Mouse (Mus musculus) ES-E14 (cell line): ENCODE results near the gene Mast1. TPM values are rescaled to one million over a fixed set of nuclear protein-coding genes. Genes with fewer than 3 reads are reported as not detected.

Experiments used
- DNase-seq: peaks from one replicate; pipeline ENCODE4 v3.0.0-alpha.2; 2013; ENCODE audit warnings: low read depth, low spot score
- H3K27ac ChIP-seq: 2 replicates; pipeline ENCODE4 v1.5.1; 2012; ENCODE audit warnings: low read depth, mild to moderate bottlenecking, low read length, moderate library complexity, mixed read lengths; ENCODE audit not compliant: poor library complexity, insufficient read depth, severe bottlenecking
- H3K36me3 ChIP-seq: 2 replicates; pipeline ENCODE4 v1.6.1; 2012; ENCODE audit warnings: mild to moderate bottlenecking, low read length, moderate library complexity, mixed read lengths; ENCODE audit not compliant: control insufficient read depth, poor library complexity, insufficient read depth, severe bottlenecking
- H3K4me1 ChIP-seq, 2 experiments: fragments of 150-350 bp in 1 of 2; sonication (generic) in 1 of 2; 2 replicates each; pipeline ENCODE4 v1.6.1; 2012; ENCODE audit warnings: low read length in 2 of 2, mild to moderate bottlenecking in 1 of 2, mixed read lengths in 1 of 2; ENCODE audit not compliant: control insufficient read depth in 2 of 2, insufficient read depth in 2 of 2, poor library complexity in 1 of 2
- H3K4me3 ChIP-seq, 2 experiments: fragments of 150-350 bp in 1 of 2; sonication (generic) in 1 of 2; 2 replicates each; pipeline ENCODE4 v1.5.1; 2012; ENCODE audit warnings: low read length in 2 of 2, low read depth in 1 of 2, mild to moderate bottlenecking in 1 of 2, mixed read lengths in 1 of 2; ENCODE audit not compliant: insufficient read depth in 1 of 2, poor library complexity in 1 of 2, severe bottlenecking in 1 of 2
- H3K9ac ChIP-seq: 2 replicates; pipeline ENCODE4 v1.6.1; 2012; ENCODE audit warnings: low read depth, mild to moderate bottlenecking, low read length, mixed read lengths; ENCODE audit not compliant: poor library complexity, insufficient read depth, severe bottlenecking
- H3K9me3 ChIP-seq: fragments of 150-350 bp; sonication (generic); 2 replicates; pipeline ENCODE4 v1.6.1; 2012; ENCODE audit warnings: low read depth, mild to moderate bottlenecking, low read length; ENCODE audit not compliant: control insufficient read depth, insufficient read depth
- CHD2 ChIP-seq: IDR thresholded peaks from 2 replicates; pipeline ENCODE4 v1.6.1; 2014; ENCODE audit warnings: mild to moderate bottlenecking, low read depth, low read length, inconsistent platforms
- HCFC1 ChIP-seq: IDR thresholded peaks from 2 replicates; pipeline ENCODE4 v1.6.1; 2012; ENCODE audit warnings: low read length, inconsistent platforms, borderline replicate concordance; ENCODE audit not compliant: insufficient read depth
- MAFK ChIP-seq: IDR thresholded peaks from 2 replicates; pipeline ENCODE4 v1.6.1; 2014; ENCODE audit warnings: mild to moderate bottlenecking, low read depth, low read length, inconsistent platforms; ENCODE audit not compliant: insufficient read depth
- ZC3H11A ChIP-seq: IDR thresholded peaks from 2 replicates; pipeline ENCODE4 v1.6.1; 2012; ENCODE audit warnings: low read depth, mild to moderate bottlenecking, inconsistent platforms, low read length, borderline replicate concordance
- ZNF384 ChIP-seq: IDR thresholded peaks from 2 replicates; pipeline ENCODE4 v1.6.1; 2012; ENCODE audit warnings: low read depth, low read length, inconsistent platforms
- in situ Hi-C, 2 experiments: fragments of 600-800 bp; cut with MboI; formaldehyde crosslinking; loops; one replicate each; pipeline ENCODE4 v1.15.1; 2025; ENCODE audit warnings: low sequenced_read_pairs in 2 of 2, inconsistent platforms in 1 of 2; ENCODE audit not compliant: unreplicated experiment in 2 of 2
- total RNA-seq: library from RNA; depleted of rRNA; stranded (reverse); fragments of 300-350 nt; gene quantifications from 2 replicates; pipeline ENCODE4 v1.2.3, GENCODE M21; 2012; rRNA removed

Mast1 gene
- total RNA-seq, 1 experiment = 1.4 TPM

- Histone ChIP-seq H3K9ac (peak overlapping the region; percentile 67), H3K27ac (no peak overlapping the region), H3K4me1 (0 out of 4 replicates have a peak, but pooled peaks cover 0 to 2% of the 10 kb centered on the region in 2 experiments), H3K4me3 (peak overlapping the region; percentile 64 to 68), H3K9me3 (no peaks in the 10 kb centered on the region), H3K36me3 (peaks cover 26% of the 10 kb centered on the region)
- TF ChIP-seq CHD2 (no peak), HCFC1 (no peak), ZNF384 (no peak), MAFK (no peak), ZC3H11A (no peak)
- in situ Hi-C loops = no loop called here
- peak; percentile 25 for DNase-seq
Measured at GRCm38 (mm10) chr8:84872309-84872965, 64.7 kb downstream of the Mast1 start.

- peaks cover 30% of the 10 kb centered on the region for H3K36me3 ChIP-seq
- peak; percentile 62 for DNase-seq
- in situ Hi-C loops = no loop called here
- no peak for TF ChIP-seq ZNF384
- peak within 1 kb of the TSS; percentile 67 for H3K9ac ChIP-seq
- peak within 1 kb of the TSS; percentile 64 to 68 for H3K4me3 ChIP-seq
- H3K4me1 ChIP-seq = 0 out of 4 replicates have a peak, but pooled peaks cover 0 to 2% of the 10 kb centered on the region in 2 experiments
- no peaks in the 10 kb centered on the region for H3K9me3 ChIP-seq
- 0 out of 2 replicates have a peak within 1 kb of the TSS, but pooled peaks have one; percentile 33 for H3K27ac ChIP-seq
Measured at GRCm38 (mm10) chr8:84871376-84872308, 65.5 kb downstream of the Mast1 start, which contains the start of gene Syce2. Gene Syce2 (plus strand): TSS chr8:84872111.

Other genes with a start within 250 kb of the Mast1 start
- 75.4 and 85.5 TPM in 2 replicates for gene Nacc1, start 249.5 kb downstream of the Mast1 start, total RNA-seq
- 0.49 and 0.74 TPM in 2 replicates for gene Lyl1, start 235.9 kb downstream of the Mast1 start, total RNA-seq
- 1.5 and 2.1 TPM in 2 replicates for gene G430095P16Rik, start 214.4 kb downstream of the Mast1 start, total RNA-seq
- 0.58 and 0.89 TPM in 2 replicates for gene Nfix, start 137.0 kb downstream of the Mast1 start, total RNA-seq
- gene Dand5, start 114.5 kb downstream of the Mast1 start, total RNA-seq = 1.0 and 1.4 TPM in 2 replicates
- gene Gadd45gip1, start 105.8 kb downstream of the Mast1 start, total RNA-seq = 24.7 and 30.8 TPM in 2 replicates
- 76.7 and 76.8 TPM in 2 replicates for gene Rad23a, start 96.7 kb downstream of the Mast1 start, total RNA-seq
- 1,121 and 1,357 TPM in 2 replicates for gene Calr, start 90.4 kb downstream of the Mast1 start, total RNA-seq
- gene Farsa, start 80.4 kb downstream of the Mast1 start, total RNA-seq = 123 and 137 TPM in 2 replicates
- gene Syce2, start 65.2 kb downstream of the Mast1 start, total RNA-seq = 34.7 and 42.3 TPM in 2 replicates
- 36.3 and 57.2 TPM in 2 replicates for gene Gcdh, start 43.4 kb downstream of the Mast1 start, total RNA-seq
- gene Klf1, start 35.4 kb downstream of the Mast1 start, total RNA-seq = 0.31 and 0.53 TPM in 2 replicates
- gene Dnase2a, start 28.8 kb downstream of the Mast1 start, total RNA-seq = 23.7 and 29.5 TPM in 2 replicates
- gene Rtbdn, start 9.6 kb upstream of the Mast1 start, total RNA-seq = 0.13 TPM in 1 of 2 replicates, not detected in the other
- gene Gm49661, start 32.1 kb upstream of the Mast1 start, total RNA-seq = not detected in 2 replicates
- 259 and 328 TPM in 2 replicates for gene Prdx2, start 32.2 kb upstream of the Mast1 start, total RNA-seq
- gene Rnaseh2a, start 32.4 kb upstream of the Mast1 start, total RNA-seq = 160 and 174 TPM in 2 replicates
- gene Junb, start 41.4 kb upstream of the Mast1 start, total RNA-seq = 53.8 and 57.6 TPM in 2 replicates
- 28.6 and 52.9 TPM in 2 replicates for gene Hook2, start 53.2 kb upstream of the Mast1 start, total RNA-seq
- gene Best2, start 77.2 kb upstream of the Mast1 start, total RNA-seq = 0.22 and 0.48 TPM in 2 replicates
- gene Asna1, start 87.9 kb upstream of the Mast1 start, total RNA-seq = 237 and 266 TPM in 2 replicates
- 161 and 181 TPM in 2 replicates for gene Trir, start 89.5 kb upstream of the Mast1 start, total RNA-seq
- gene Tnpo2, start 99.6 kb upstream of the Mast1 start, total RNA-seq = 88.4 and 101 TPM in 2 replicates
- 49.3 and 86.0 TPM in 2 replicates for gene Fbxw9, start 122.7 kb upstream of the Mast1 start, total RNA-seq
- not detected in 2 replicates for gene Gm5741, start 130.6 kb upstream of the Mast1 start, total RNA-seq
- 54.1 and 63.1 TPM in 2 replicates for gene Dhps, start 134.4 kb upstream of the Mast1 start, total RNA-seq
- 24.9 and 27.6 TPM in 2 replicates for gene Wdr83os, start 143.4 kb upstream of the Mast1 start, total RNA-seq
- 26.4 and 32.6 TPM in 2 replicates for gene Wdr83, start 143.9 kb upstream of the Mast1 start, total RNA-seq
- 40.2 and 78.2 TPM in 2 replicates for gene Man2b1, start 145.9 kb upstream of the Mast1 start, total RNA-seq
- gene Zfp791, start 185.7 kb upstream of the Mast1 start, total RNA-seq = 0.58 and 1.0 TPM in 2 replicates
- not detected in 2 replicates for gene Cks1brt, start 214.6 kb upstream of the Mast1 start, total RNA-seq